Mouse (Mus musculus): ENCODE data around the gene Adam33.
"Not testable (repeated sequence)": the region's sequence is repeated elsewhere in the genome, so short reads cannot be mapped to it uniquely, and the experiment has no call there.

Adam33 gene

GRCm38 (mm10) chr2:131056191-131056590 lies 7.4 kb downstream of the Adam33 start:
- DNase-seq (ENCODE audit: low spot score in 2 of 2), result no peak

- DNase-seq (ENCODE audit: low spot score in 2 of 2), result no peak
Observed at GRCm38 (mm10) chr2:131055631-131056030, 8.0 kb downstream of the Adam33 start.

GRCm38 (mm10) chr2:131054646-131055264 lies 8.9 kb downstream of the Adam33 start:
- no peak for DNase-seq (ENCODE audit: low spot score in 2 of 2)

- DNase-seq (ENCODE audit: low spot score in 2 of 2), result no peak
Observed at GRCm38 (mm10) chr2:131053851-131054645, 9.6 kb downstream of the Adam33 start.

GRCm38 (mm10) chr2:131052862-131053418 lies 10.7 kb downstream of the Adam33 start:
- DNase-seq (ENCODE audit: low spot score in 2 of 2), result no peak

- no peak for DNase-seq (ENCODE audit: low spot score in 2 of 2)
Observed at GRCm38 (mm10) chr2:131052043-131052442, 11.6 kb downstream of the Adam33 start.

GRCm38 (mm10) chr2:131046025-131046424 lies 17.6 kb downstream of the Adam33 start:
- DNase-seq (ENCODE audit: low spot score in 2 of 2), result no peak

GRCm38 (mm10) chr2:131044989-131045720 lies 18.5 kb downstream of the Adam33 start:
- no peak for DNase-seq (ENCODE audit: low spot score in 2 of 2)

GRCm38 (mm10) chr2:131044354-131044852 lies 19.2 kb downstream of the Adam33 start:
- no peak for DNase-seq (ENCODE audit: low spot score in 2 of 2)

- DNase-seq (ENCODE audit: low spot score in 2 of 2), result no peak
Observed at GRCm38 (mm10) chr2:131042988-131043387, 20.6 kb downstream of the Adam33 start, which contains the start of gene Gfra4. Gene Gfra4 (minus strand): TSS chr2:131043088.

- DNase-seq (ENCODE audit: low spot score in 2 of 2), result peak; percentile 60
Observed at GRCm38 (mm10) chr2:131040854-131041825, 22.5 kb downstream of the Adam33 start.

- DNase-seq (ENCODE audit: low spot score in 2 of 2), result no peak
Observed at GRCm38 (mm10) chr2:131038675-131039074, 24.9 kb downstream of the Adam33 start.

GRCm38 (mm10) chr2:131038197-131038596 lies 25.4 kb downstream of the Adam33 start:
- DNase-seq (ENCODE audit: low spot score in 2 of 2), result no peak

GRCm38 (mm10) chr2:131037226-131037990 lies 26.2 kb downstream of the Adam33 start:
- DNase-seq (ENCODE audit: low spot score in 2 of 2), result no peak

GRCm38 (mm10) chr2:131036757-131037156 lies 26.9 kb downstream of the Adam33 start:
- DNase-seq (ENCODE audit: low spot score in 2 of 2), result no peak

- no peak for DNase-seq (ENCODE audit: low spot score in 2 of 2)
Observed at GRCm38 (mm10) chr2:131036343-131036742, 27.3 kb downstream of the Adam33 start.

GRCm38 (mm10) chr2:131031406-131031805 lies 32.2 kb downstream of the Adam33 start:
- not testable (repeated sequence) for DNase-seq (ENCODE audit: low spot score in 2 of 2)

- no peak for DNase-seq (ENCODE audit: low spot score in 2 of 2)
Observed at GRCm38 (mm10) chr2:131030998-131031397, 32.6 kb downstream of the Adam33 start.

- no peak for DNase-seq (ENCODE audit: low spot score in 2 of 2)
Observed at GRCm38 (mm10) chr2:131030561-131030960, 33.1 kb downstream of the Adam33 start.
